Mouse (Mus musculus) small intestine, adult 2 months (tissue): ENCODE results near the gene Ntm.

ENCODE experiments used
- CTCF ChIP-seq: fragments of 200-500 bp; IDR thresholded peaks from 2 replicates; pipeline ENCODE4 v1.5.1; 2012; ENCODE audit warnings: low read depth, mild to moderate bottlenecking, control low read depth, inconsistent platforms, low read length, moderate library complexity, mixed read lengths; ENCODE audit not compliant: insufficient replicate concordance, insufficient read length; ENCODE audit errors: extremely low read depth
- POLR2A ChIP-seq: fragments of 200-500 bp; IDR thresholded peaks from 2 replicates; pipeline ENCODE4 v1.6.1; 2012; ENCODE audit warnings: low read depth, mild to moderate bottlenecking, control low read depth, inconsistent platforms, low read length, moderate library complexity

GRCm38 (mm10) chr9:29790017-29790416 lies 172.9 kb downstream of the Ntm start:
- TF ChIP-seq CTCF = no peak
- TF ChIP-seq POLR2A = no peak
